Mouse (Mus musculus) kidney, adult 8-10 months (tissue): ENCODE results near the gene Plcz1.

ENCODE experiments used
- DNase-seq, 2 experiments: peaks; one replicate each; pipeline ENCODE4 v3.0.0; 2022

The Plcz1 gene

GRCm38 (mm10) chr6:139947106-139947879 is 94.0 kb downstream of the Plcz1 start:
- DNase-seq = peak; percentile 71 to 73
